Mouse (Mus musculus) cerebral cortex, adult 2 months (tissue): ENCODE results near the gene Olfr1373.

Experiments used
- WGBS: fragments of 180-500 bp; shearing (Covaris S2); methylation state at CpG from one replicate; pipeline ENCODE4 v1.1.7; 2018; 5-methylcytosine and 5-hydroxymethylcytosine counted together

Olfr1373 gene

GRCm38 (mm10) chr11:52102977-52103376, 42.4 kb downstream of the Olfr1373 start:
- 54% methylated on average over 4 of the region's 4 CpGs for WGBS

- 1% methylated on average over 7 of the region's 7 CpGs for WGBS
These were observed 45.5 kb downstream of the Olfr1373 start for GRCm38 (mm10) chr11:52099771-52100219.

DNA sequence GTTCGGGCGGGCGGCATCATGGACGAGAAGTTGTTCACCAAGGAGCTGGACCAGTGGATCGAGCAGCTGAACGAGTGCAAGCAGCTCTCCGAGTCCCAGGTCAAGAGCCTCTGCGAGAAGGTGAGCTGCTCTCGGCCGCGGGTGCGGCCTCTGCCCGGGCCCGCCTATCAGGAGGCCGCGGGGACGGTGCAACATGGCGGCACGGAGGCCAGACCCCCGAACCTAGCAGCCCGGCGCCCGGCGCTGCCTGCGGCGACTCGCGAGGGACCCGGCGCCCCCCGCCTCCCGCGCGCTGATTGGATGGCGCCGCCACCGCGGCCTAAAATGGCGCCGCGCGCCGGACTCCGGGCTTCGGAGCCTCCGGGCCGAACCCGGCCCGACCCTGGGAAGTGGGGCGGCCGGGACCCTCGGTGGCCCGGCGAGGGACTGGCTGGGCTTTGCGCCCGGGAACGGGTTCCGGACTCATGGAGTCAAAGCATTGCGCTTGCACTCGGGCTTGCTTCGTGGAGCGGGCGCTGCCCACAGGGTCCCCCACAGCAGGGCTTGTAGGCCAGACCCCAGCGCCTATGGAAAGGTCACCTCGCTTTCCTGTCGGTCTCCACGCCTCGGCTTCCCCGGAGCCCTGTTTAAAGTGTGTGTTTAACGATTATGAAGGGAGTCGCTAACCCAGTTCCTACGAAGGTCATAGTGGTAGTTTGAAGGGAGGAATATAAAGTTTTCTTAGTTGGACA, 46.1 kb downstream of the Olfr1373 start:
- under 1% methylated on average over 65 of the region's 72 CpGs for WGBS

GRCm38 (mm10) chr11:52098398-52098946, 46.9 kb downstream of the Olfr1373 start, which contains the start of gene Ppp2ca:
Gene Ppp2ca (plus strand): TSS chr11:52098681.
- WGBS: 0% methylated on average over 53 of the region's 53 CpGs

DNA sequence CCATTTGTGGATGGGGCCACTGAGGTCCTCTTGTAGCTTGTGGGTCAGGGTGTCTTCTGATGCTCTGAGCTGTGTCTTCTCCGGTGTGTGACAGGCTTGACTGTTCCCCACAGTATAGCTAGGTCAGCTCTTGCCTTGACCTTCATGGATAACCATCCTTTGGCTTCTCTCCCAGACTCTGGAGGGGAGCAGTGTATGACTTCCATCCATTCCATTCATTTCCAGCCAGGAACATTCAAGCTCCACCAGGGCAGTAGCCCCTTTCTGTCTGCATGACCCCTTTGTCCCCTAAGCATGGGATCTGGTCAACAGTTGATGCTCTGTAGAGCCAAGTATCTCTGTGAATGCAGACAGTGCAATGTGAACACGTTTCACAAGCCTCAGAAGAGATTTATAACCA, 47.7 kb downstream of the Olfr1373 start:
- 69% methylated on average over 2 of the region's 2 CpGs for WGBS

GRCm38 (mm10) chr11:52097016-52097415, 48.3 kb downstream of the Olfr1373 start:
- 71% methylated on average over 3 of the region's 3 CpGs for WGBS
